Mouse (Mus musculus): ENCODE data around the gene Slc25a40.

DNA sequence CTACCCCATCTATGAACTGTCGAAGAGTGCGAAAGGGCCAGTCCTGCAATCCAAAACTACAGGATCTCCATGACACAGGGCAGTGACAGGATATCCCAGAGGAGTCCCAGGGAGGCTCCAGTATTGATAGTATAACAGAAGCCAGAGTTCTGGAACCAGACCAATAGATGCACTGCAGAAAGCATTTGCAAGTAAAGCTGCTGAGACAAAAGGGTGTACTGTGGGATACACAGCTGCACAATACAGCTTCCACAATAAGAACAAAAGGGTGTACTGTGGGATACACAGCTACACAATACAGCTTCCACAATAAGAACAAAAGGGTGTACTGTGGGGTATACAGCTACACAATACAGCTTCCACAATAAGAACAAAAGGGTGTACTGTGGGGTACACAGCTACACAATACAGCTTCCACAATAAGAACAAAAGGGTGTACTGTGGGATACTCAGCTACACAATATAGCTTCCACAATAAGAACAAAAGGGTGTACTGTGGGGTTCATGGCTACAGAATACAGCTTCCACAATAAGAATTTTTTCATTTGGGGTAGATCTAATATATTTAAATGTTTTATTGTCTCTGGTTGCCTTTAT, 66.1 kb downstream of the Slc25a40 start:
- TF ChIP-seq CTCF (conservative IDR thresholded peaks at IDR 0.05; ENCODE audit: low read length): no peak
- TF ChIP-seq NANOG (IDR thresholded peaks at IDR 0.05; ENCODE audit: borderline replicate concordance, low read length): peak; percentile 92
- TF ChIP-seq POU5F1 (IDR thresholded peaks at IDR 0.05; ENCODE audit: borderline replicate concordance, low read length): no peak

Measured in E14TG2a.4 (cell line).